Mouse (Mus musculus) mammary gland, adult 2 months (tissue): ENCODE results near the gene Mon1a. TPM values are rescaled to one million over a fixed set of nuclear protein-coding genes. Genes with fewer than 3 reads are reported as not detected.

Experiments
- polyA plus RNA-seq: library from polyadenylated mRNA; depleted of rRNA; stranded (reverse); fragments of >200 nt; gene quantifications from 2 replicates; pipeline ENCODE4 v1.2.3, GENCODE M21; 2012; ENCODE audit warnings: low replicate concordance; rRNA removed

Gene Mon1a
- polyA plus RNA-seq = 37.2 and 51.7 TPM in 2 replicates

GRCm38 (mm10) chr9:107887804-107888266, at the start of gene Mon1a:
Mon1a (plus strand) TSS chr9:107888151.

GRCm38 (mm10) chr9:107873137-107873536, 14.8 kb upstream of the Mon1a start, which contains the start of gene Rbm6:
Rbm6 (minus strand) TSS chr9:107873237.

DNA sequence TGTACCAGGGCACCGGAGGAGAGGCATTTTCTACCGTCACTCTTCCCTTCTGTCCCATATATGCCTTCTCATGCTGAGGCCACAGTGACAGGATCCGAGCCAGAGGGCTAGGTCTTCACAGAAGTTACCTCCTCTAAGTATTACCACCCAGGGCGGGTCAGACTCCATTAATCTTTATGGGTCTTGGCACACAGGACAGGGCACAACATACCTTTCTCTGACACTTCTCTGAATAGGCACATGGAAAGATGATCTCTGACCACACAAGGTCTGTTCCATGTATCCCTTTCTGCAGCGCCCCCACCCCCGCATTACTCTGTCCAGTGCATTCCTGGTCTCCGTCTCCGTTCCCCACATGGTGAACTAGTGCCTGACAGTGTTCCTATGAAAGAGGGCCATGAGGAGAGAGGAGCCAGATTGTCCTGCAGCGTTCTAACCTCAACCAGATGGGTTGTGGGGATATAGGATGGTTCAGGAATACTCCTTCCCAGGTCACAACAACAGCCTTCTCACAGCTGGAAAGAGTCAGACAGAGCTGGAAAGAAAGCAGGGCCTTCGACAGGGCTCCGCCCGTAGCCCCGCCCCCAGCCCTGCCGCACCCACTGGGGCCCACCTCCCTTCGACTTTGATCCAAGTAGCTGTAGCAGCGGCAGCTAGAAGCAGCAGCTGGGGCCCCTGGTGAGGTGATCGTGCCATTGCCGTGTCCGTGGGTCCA, 18.5 kb downstream of the Mon1a start, which contains the start of gene Mst1r:
Mst1r (plus strand) TSS at position 622 of the 715 bp plus-strand sequence.

DNA sequence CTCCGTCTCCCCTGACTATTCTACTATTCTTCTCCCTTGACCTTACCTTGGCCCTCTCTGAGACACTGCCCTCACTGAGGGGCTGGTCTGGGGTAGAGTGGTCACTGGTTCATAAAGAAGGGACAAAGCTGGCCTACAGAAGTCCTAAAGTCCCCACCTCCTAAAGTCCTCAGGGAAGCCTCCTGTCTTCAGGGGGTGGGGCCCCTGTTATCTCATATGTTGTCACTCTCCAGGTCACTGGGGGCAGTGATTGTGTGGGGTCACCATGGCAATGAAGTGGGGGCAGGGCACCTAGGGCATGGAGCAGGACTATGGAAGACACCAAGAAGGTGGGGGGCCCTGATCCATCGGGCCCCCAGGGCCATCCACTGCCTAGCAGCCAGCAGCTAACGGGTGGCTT, 40.2 kb downstream of the Mon1a start, which contains the start of gene Actl11:
Actl11 (plus strand) TSS at position 301 of the 400 bp plus-strand sequence.

DNA sequence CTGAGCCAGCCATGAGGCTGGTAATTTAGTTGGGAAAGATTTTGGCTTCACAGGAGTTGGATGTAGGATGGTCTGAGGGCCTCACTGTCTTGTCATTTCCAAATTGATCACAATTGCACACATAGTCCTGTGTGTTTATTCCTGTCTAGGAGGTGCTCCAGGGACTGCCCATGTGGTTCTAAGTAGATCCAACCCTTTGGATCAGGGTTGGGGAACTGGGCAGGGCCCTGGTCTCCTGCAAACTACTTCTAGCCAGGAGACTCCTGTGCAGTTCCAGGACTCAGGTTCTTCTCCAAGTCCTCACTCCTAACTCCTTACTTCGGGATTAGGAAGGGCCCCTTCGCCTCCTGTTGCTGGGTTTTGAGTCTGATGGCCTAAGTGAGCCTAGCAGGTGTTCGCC, 47.4 kb downstream of the Mon1a start, which contains the start of gene Camkv:
Camkv (plus strand) TSS at position 301 of the 400 bp plus-strand sequence.

GRCm38 (mm10) chr9:107949922-107950235, 61.9 kb downstream of the Mon1a start, which contains the start of gene Traip:
Traip (plus strand) TSS chr9:107950136.

Other genes starting within 250 kb of the Mon1a start
- gene Slc38a3, start 218.6 kb upstream of the Mon1a start, polyA plus RNA-seq = 13.1 and 66.0 TPM in 2 replicates
- 0.06 TPM in 1 of 2 replicates, not detected in the other for gene Gnat1, start 208.4 kb upstream of the Mon1a start, polyA plus RNA-seq
- gene Sema3f, start 177.7 kb upstream of the Mon1a start, polyA plus RNA-seq = 59.1 and 84.4 TPM in 2 replicates
- 75.3 and 160 TPM in 2 replicates for gene Rbm5, start 117.2 kb upstream of the Mon1a start, polyA plus RNA-seq
- 12.7 and 27.8 TPM in 2 replicates for gene Rbm6, start 14.9 kb upstream of the Mon1a start, polyA plus RNA-seq
- 25.5 and 40.2 TPM in 2 replicates for gene Mst1r, start 18.7 kb downstream of the Mon1a start, polyA plus RNA-seq
- not detected in 2 replicates for gene Actl11, start 40.3 kb downstream of the Mon1a start, polyA plus RNA-seq
- 0.09 and 0.12 TPM in 2 replicates for gene Camkv, start 47.5 kb downstream of the Mon1a start, polyA plus RNA-seq
- 0.79 and 1.3 TPM in 2 replicates for gene Traip, start 62.0 kb downstream of the Mon1a start, polyA plus RNA-seq
- gene Uba7, start 87.4 kb downstream of the Mon1a start, polyA plus RNA-seq = 138 and 151 TPM in 2 replicates
- gene Gm20661, start 94.9 kb downstream of the Mon1a start, polyA plus RNA-seq = 0.19 and 0.40 TPM in 2 replicates
- gene Inka1, start 97.7 kb downstream of the Mon1a start, polyA plus RNA-seq = 31.5 and 37.3 TPM in 2 replicates
- 3.2 and 4.0 TPM in 2 replicates for gene Cdhr4, start 104.3 kb downstream of the Mon1a start, polyA plus RNA-seq
- 2.6 and 3.1 TPM in 2 replicates for gene Gm20662, start 108.2 kb downstream of the Mon1a start, polyA plus RNA-seq
- gene Ip6k1, start 114.3 kb downstream of the Mon1a start, polyA plus RNA-seq = 98.0 and 170 TPM in 2 replicates
- gene Gmppb, start 161.1 kb downstream of the Mon1a start, polyA plus RNA-seq = 14.5 and 16.3 TPM in 2 replicates
- 4.0 and 4.7 TPM in 2 replicates for gene Amigo3, start 165.0 kb downstream of the Mon1a start, polyA plus RNA-seq
- 0.68 and 1.2 TPM in 2 replicates for gene Mst1, start 192.3 kb downstream of the Mon1a start, polyA plus RNA-seq
- 126 and 148 TPM in 2 replicates for gene Rnf123, start 195.2 kb downstream of the Mon1a start, polyA plus RNA-seq
- gene Apeh, start 206.5 kb downstream of the Mon1a start, polyA plus RNA-seq = 115 and 155 TPM in 2 replicates